Mouse (Mus musculus) cortical plate, adult 2 months (tissue): ENCODE results near the gene C1qb. TPM values are rescaled to one million over a fixed set of nuclear protein-coding genes. Genes with fewer than 3 reads are reported as not detected.
A peak's percentile ranks its signal among the peaks of the same experiment; 100 is the strongest.

Experiments used
- H3K27ac ChIP-seq: fragments of 200-500 bp; 2 replicates; pipeline ENCODE4 v1.5.1; 2012; ENCODE audit warnings: low read length, control low read depth, inconsistent platforms; ENCODE audit not compliant: insufficient read depth
- H3K4me1 ChIP-seq: fragments of 200-500 bp; 2 replicates; pipeline ENCODE4 v1.6.1; 2011; ENCODE audit warnings: low read length; ENCODE audit not compliant: control insufficient read depth, insufficient read depth
- H3K4me3 ChIP-seq: fragments of 200-500 bp; 2 replicates; pipeline ENCODE4 v1.5.1; 2011; ENCODE audit warnings: mild to moderate bottlenecking, low read length, control low read depth; ENCODE audit not compliant: insufficient read depth
- CTCF ChIP-seq: fragments of 200-500 bp; IDR thresholded peaks from 2 replicates; pipeline ENCODE4 v1.5.1; 2011; ENCODE audit warnings: mild to moderate bottlenecking, control low read depth, low read length; ENCODE audit not compliant: insufficient read depth; ENCODE audit errors: extremely low read depth
- POLR2A ChIP-seq: fragments of 200-500 bp; IDR thresholded peaks from 2 replicates; pipeline ENCODE4 v1.6.1; 2011; ENCODE audit warnings: mild to moderate bottlenecking, low read length, control low read depth; ENCODE audit not compliant: insufficient read depth; ENCODE audit errors: extremely low read depth
- polyA plus RNA-seq: library from polyadenylated mRNA; depleted of rRNA; stranded (reverse); fragments of >200 nt; gene quantifications from 2 replicates; pipeline ENCODE4 v1.2.3, GENCODE M21; 2012

Gene C1qb
- polyA plus RNA-seq, 1 experiment: 132 TPM

- Histone ChIP-seq H3K4me3 (no peak overlapping the region), H3K27ac (no peak overlapping the region), H3K4me1 (no peaks in the 10 kb centered on the region)
- TF ChIP-seq POLR2A: no peak
- peak; percentile 56 for TF ChIP-seq CTCF
Measured at GRCm38 (mm10) chr4:136876971-136877370, 9.0 kb downstream of the C1qb start.

GRCm38 (mm10) chr4:136875012-136875411 is 11.0 kb downstream of the C1qb start:
- H3K4me1 ChIP-seq: no peaks in the 10 kb centered on the region
- no peak overlapping the region for H3K27ac ChIP-seq
- no peak for TF ChIP-seq CTCF
- no peak for TF ChIP-seq POLR2A
- H3K4me3 ChIP-seq: no peak overlapping the region

- no peak overlapping the region for H3K4me3 ChIP-seq
- no peak for TF ChIP-seq POLR2A
- TF ChIP-seq CTCF: no peak
- no peak overlapping the region for H3K27ac ChIP-seq
Measured at GRCm38 (mm10) chr4:136868371-136868770, 17.6 kb downstream of the C1qb start.

GRCm38 (mm10) chr4:136867690-136868345 is 18.2 kb downstream of the C1qb start:
- Histone ChIP-seq H3K4me1 (peaks cover 2% of the 10 kb centered on the region), H3K4me3 (no peak overlapping the region), H3K27ac (no peak overlapping the region)
- no peak for TF ChIP-seq POLR2A
- no peak for TF ChIP-seq CTCF

More at GRCm38 (mm10) chr4:136868371-136868770, 17.6 kb downstream of the C1qb start:
- peaks cover 2% of the 10 kb centered on the region for H3K4me1 ChIP-seq

GRCm38 (mm10) chr4:136865531-136865930 is 20.5 kb downstream of the C1qb start:
- H3K27ac ChIP-seq: no peak overlapping the region
- H3K4me1 ChIP-seq: peaks cover 2% of the 10 kb centered on the region
- H3K4me3 ChIP-seq: no peak overlapping the region
- no peak for TF ChIP-seq POLR2A
- TF ChIP-seq CTCF: no peak

- no peak for TF ChIP-seq POLR2A
- no peak for TF ChIP-seq CTCF
- Histone ChIP-seq H3K4me1 (peaks cover 2% of the 10 kb centered on the region), H3K4me3 (no peak overlapping the region), H3K27ac (no peak overlapping the region)
Measured at GRCm38 (mm10) chr4:136864751-136865470, 21.1 kb downstream of the C1qb start.

- peaks cover 2% of the 10 kb centered on the region for H3K4me1 ChIP-seq
- TF ChIP-seq POLR2A: no peak
- no peak for TF ChIP-seq CTCF
- no peak overlapping the region for H3K27ac ChIP-seq
- no peak overlapping the region for H3K4me3 ChIP-seq
Measured at GRCm38 (mm10) chr4:136863517-136863916, 22.5 kb downstream of the C1qb start.

GRCm38 (mm10) chr4:136862411-136862810 is 23.6 kb downstream of the C1qb start:
- no peak for TF ChIP-seq POLR2A
- no peak for TF ChIP-seq CTCF
- Histone ChIP-seq H3K4me1 (peaks cover 2% of the 10 kb centered on the region), H3K4me3 (no peak overlapping the region), H3K27ac (no peak overlapping the region)

GRCm38 (mm10) chr4:136861806-136862205 is 24.2 kb downstream of the C1qb start:
- H3K27ac ChIP-seq: no peak overlapping the region
- H3K4me3 ChIP-seq: no peak overlapping the region
- peaks cover 2% of the 10 kb centered on the region for H3K4me1 ChIP-seq
- TF ChIP-seq CTCF (no peak), POLR2A (no peak)

GRCm38 (mm10) chr4:136860022-136860421 is 26.0 kb downstream of the C1qb start:
- Histone ChIP-seq H3K4me1 (peaks cover 2% of the 10 kb centered on the region), H3K4me3 (no peak overlapping the region), H3K27ac (no peak overlapping the region)
- TF ChIP-seq CTCF (no peak), POLR2A (no peak)
